Mouse (Mus musculus): ENCODE measurements around the gene Spaca4.

- no peak for TF ChIP-seq CTCF (IDR thresholded peaks at IDR 0.05; ENCODE audit: low read depth)
- no peak for TF ChIP-seq EP300 (IDR thresholded peaks at IDR 0.05; ENCODE audit: low read depth)
Observed at GRCm38 (mm10) chr7:45709036-45709435, 16.6 kb downstream of the Spaca4 start.
